ENCODE assay signal across 7 mouse cellular contexts in the genomic region with DNA sequence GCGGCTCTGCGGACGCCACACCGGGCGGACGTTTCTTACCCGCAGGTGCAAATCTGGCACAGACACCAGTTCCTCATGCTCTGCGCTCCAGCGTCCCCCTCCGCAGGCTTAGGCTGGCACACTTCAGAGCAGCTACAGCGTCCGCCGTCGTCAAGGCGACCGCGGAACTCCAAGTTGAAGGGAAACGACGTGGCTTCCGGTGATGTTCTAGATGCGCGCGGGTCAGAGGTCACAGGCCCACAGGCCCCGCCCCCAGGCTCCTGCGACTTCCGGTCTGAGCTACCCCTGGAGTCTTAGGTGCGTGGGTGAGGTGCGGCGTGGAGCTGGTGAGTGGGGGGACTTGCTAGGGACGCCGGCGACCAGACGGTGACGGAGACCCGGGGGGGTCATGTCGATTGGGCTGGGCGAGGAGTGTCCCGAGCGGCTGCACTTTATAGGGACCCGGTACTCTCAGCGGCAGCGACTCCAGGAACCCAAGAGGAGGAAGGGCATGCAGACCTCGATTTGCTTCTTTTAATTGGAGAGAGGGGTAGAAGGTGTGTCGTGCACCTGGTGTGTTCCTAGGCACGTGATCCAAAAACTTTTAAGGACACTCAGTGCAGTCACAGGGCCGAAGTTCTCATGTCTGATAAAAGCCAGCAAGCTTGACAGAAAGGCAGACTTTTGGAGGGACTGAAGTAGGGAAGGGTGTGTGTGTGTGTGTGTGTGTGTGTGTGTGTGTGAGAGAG. TPM values are rescaled to one million over a fixed set of nuclear protein-coding genes. Genes with fewer than 3 reads are reported as not detected.
DNase-seq lines count a peak whose midpoint lies in the region; ATAC-seq lines count a peak whose summit lies in the region.

A gene (minus strand): TSS at position 176 of the 728 bp plus-strand sequence.
A gene (plus strand): TSS at position 262 of the 728 bp plus-strand sequence.

- DNase-seq in adrenal gland, postnatal 14 days: peak; percentile 97
- DNase-seq in embryonic facial prominence, embryonic 11.5 days (ENCODE audit: low spot score): peak; percentile 95
- peak; percentile 99 for DNase-seq in heart, adult 11 months
- DNase-seq in kidney, adult 18-20 months: peak; percentile 97
- DNase-seq in limb, embryonic 11.5 days (ENCODE audit: low spot score): peak; percentile 95
- DNase-seq in midbrain, embryonic 14.5 days: peak; percentile 98
- peak; percentile 91 to 97 for DNase-seq in spleen, adult 18-20 months

- no peaks in the 10 kb centered on the region for H3K27me3 ChIP-seq in embryonic facial prominence, embryonic 11.5 days (ENCODE audit: control insufficient read depth, insufficient read depth, low read length)
- H3K27me3 ChIP-seq in limb, embryonic 11.5 days (ENCODE audit: control insufficient read depth, insufficient read depth, low read length): no peaks in the 10 kb centered on the region
- no peaks in the 10 kb centered on the region for H3K27me3 ChIP-seq in midbrain, embryonic 14.5 days (ENCODE audit: control insufficient read depth, insufficient read depth, low read length)

- no peaks in the 10 kb centered on the region for H3K36me3 ChIP-seq in embryonic facial prominence, embryonic 11.5 days (replicated peaks; ENCODE audit: control insufficient read depth, insufficient read depth, low read depth, low read length)
- H3K36me3 ChIP-seq in limb, embryonic 11.5 days (ENCODE audit: control insufficient read depth, insufficient read depth, low read length): no peaks in the 10 kb centered on the region
- H3K36me3 ChIP-seq in midbrain, embryonic 14.5 days (ENCODE audit: control insufficient read depth, insufficient read depth, low read length): 0 out of 2 replicates have a peak, but pooled peaks cover 10% of the 10 kb centered on the region

- peak within 1 kb of the TSS; percentile 71 for H3K9ac ChIP-seq in embryonic facial prominence, embryonic 11.5 days (replicated peaks; ENCODE audit: low read length)
- peak within 1 kb of the TSS; percentile 65 for H3K9ac ChIP-seq in limb, embryonic 11.5 days (ENCODE audit: low read length)
- peak within 1 kb of the TSS; percentile 59 for H3K9ac ChIP-seq in midbrain, embryonic 14.5 days (replicated peaks; ENCODE audit: low read length)

- no peaks in the 10 kb centered on the region for H3K9me3 ChIP-seq in embryonic facial prominence, embryonic 11.5 days (replicated peaks; ENCODE audit: control insufficient read depth, low read length)
- H3K9me3 ChIP-seq in limb, embryonic 11.5 days (ENCODE audit: control insufficient read depth, low read length): no peaks in the 10 kb centered on the region
- no peaks in the 10 kb centered on the region for H3K9me3 ChIP-seq in midbrain, embryonic 14.5 days (ENCODE audit: control insufficient read depth, low read length)

- under 1% methylated on average over 46 of the region's 46 CpGs for WGBS in embryonic facial prominence, embryonic 11.5 days
- WGBS in limb, embryonic 11.5 days: under 1% methylated on average over 46 of the region's 46 CpGs
- WGBS in midbrain, embryonic 14.5 days: under 1% methylated on average over 46 of the region's 46 CpGs

- H3K4me2 ChIP-seq in embryonic facial prominence, embryonic 11.5 days (ENCODE audit: low read depth, low read length): peak within 1 kb of the TSS; percentile 65
- peak within 1 kb of the TSS; percentile 74 for H3K4me2 ChIP-seq in limb, embryonic 11.5 days (ENCODE audit: low read depth, severe bottlenecking)
- peak within 1 kb of the TSS; percentile 67 for H3K4me2 ChIP-seq in midbrain, embryonic 14.5 days (ENCODE audit: low read length)

- peak; percentile 99 for ATAC-seq in embryonic facial prominence, embryonic 11.5 days (replicated peaks; ENCODE audit: insufficient number of reproducible peaks, low FRiP score, low TSS enrichment, low read depth)
- peak; percentile 98 for ATAC-seq in limb, embryonic 11.5 days (ENCODE audit: insufficient number of reproducible peaks, low FRiP score, low TSS enrichment, low read depth)
- ATAC-seq in midbrain, embryonic 14.5 days (ENCODE audit: low FRiP score, low TSS enrichment): peak; percentile 98

- no peak within 1 kb of the TSS for H3K27ac ChIP-seq in embryonic facial prominence, embryonic 11.5 days (replicated peaks; ENCODE audit: low read depth, low read length)
- no peak within 1 kb of the TSS for H3K27ac ChIP-seq in limb, embryonic 11.5 days (replicated peaks; ENCODE audit: low read depth, low read length)
- no peak within 1 kb of the TSS for H3K27ac ChIP-seq in midbrain, embryonic 14.5 days (replicated peaks; ENCODE audit: low read depth, low read length)

- peak within 1 kb of the TSS; percentile 79 for H3K4me3 ChIP-seq in embryonic facial prominence, embryonic 11.5 days (ENCODE audit: low read depth, low read length)
- H3K4me3 ChIP-seq in limb, embryonic 11.5 days (ENCODE audit: low read depth, low read length): peak within 1 kb of the TSS; percentile 75
- H3K4me3 ChIP-seq in midbrain, embryonic 14.5 days (replicated peaks; ENCODE audit: low read depth, low read length): peak within 1 kb of the TSS; percentile 66

- H3K4me1 ChIP-seq in embryonic facial prominence, embryonic 11.5 days (ENCODE audit: control insufficient read depth, insufficient read depth, low read length): no peaks in the 10 kb centered on the region; the same call in 1 of the 2 replicates
- H3K4me1 ChIP-seq in limb, embryonic 11.5 days (ENCODE audit: control insufficient read depth, insufficient read depth, low read length): peaks cover 8% of the 10 kb centered on the region; the same call in 1 of the 2 replicates
- H3K4me1 ChIP-seq in midbrain, embryonic 14.5 days (ENCODE audit: control insufficient read depth, insufficient read depth, low read length): peaks cover 8% of the 10 kb centered on the region

RNA-seq across cellular contexts. Expression of the first gene that starts in this region (rescaled TPM):
- 1.7 and 2.9 TPM in 2 replicates for total RNA-seq in adrenal gland, postnatal 14 days (2021)
- 6.0 and 7.0 TPM in 2 replicates for polyA plus RNA-seq in embryonic facial prominence, embryonic 11.5 days (2014; fragmentation: Nextera tagmentation; extraction: Ambion mirVana)
- 5.9 and 6.4 TPM in 2 replicates for polyA plus RNA-seq in limb, embryonic 11.5 days (2014; fragmentation: Nextera tagmentation; extraction: Ambion mirVana)
- 21.5 and 27.8 TPM in 2 replicates for polyA plus RNA-seq in midbrain, embryonic 14.5 days (2014; fragmentation: Nextera tagmentation; extraction: Ambion mirVana)

RNA-seq across cellular contexts. Expression of the second gene that starts in this region (rescaled TPM):
- 16.7 and 21.8 TPM in 2 replicates for total RNA-seq in adrenal gland, postnatal 14 days (2021)
- polyA plus RNA-seq in embryonic facial prominence, embryonic 11.5 days (2014; fragmentation: Nextera tagmentation; extraction: Ambion mirVana): 23.2 and 24.0 TPM in 2 replicates
- polyA plus RNA-seq in limb, embryonic 11.5 days (2014; fragmentation: Nextera tagmentation; extraction: Ambion mirVana): 23.2 and 26.2 TPM in 2 replicates
- 19.6 and 24.8 TPM in 2 replicates for polyA plus RNA-seq in midbrain, embryonic 14.5 days (2014; fragmentation: Nextera tagmentation; extraction: Ambion mirVana)
